Mouse (Mus musculus) cortical plate, adult 2 months (tissue): Measurements from ENCODE around the gene Glyctk.

Source experiments
- CTCF ChIP-seq: fragments of 200-500 bp; IDR thresholded peaks from 2 replicates; pipeline ENCODE4 v1.5.1; 2011; ENCODE audit warnings: mild to moderate bottlenecking, control low read depth, low read length; ENCODE audit not compliant: insufficient read depth; ENCODE audit errors: extremely low read depth
- POLR2A ChIP-seq: fragments of 200-500 bp; IDR thresholded peaks from 2 replicates; pipeline ENCODE4 v1.6.1; 2011; ENCODE audit warnings: mild to moderate bottlenecking, low read length, control low read depth; ENCODE audit not compliant: insufficient read depth; ENCODE audit errors: extremely low read depth

DNA sequence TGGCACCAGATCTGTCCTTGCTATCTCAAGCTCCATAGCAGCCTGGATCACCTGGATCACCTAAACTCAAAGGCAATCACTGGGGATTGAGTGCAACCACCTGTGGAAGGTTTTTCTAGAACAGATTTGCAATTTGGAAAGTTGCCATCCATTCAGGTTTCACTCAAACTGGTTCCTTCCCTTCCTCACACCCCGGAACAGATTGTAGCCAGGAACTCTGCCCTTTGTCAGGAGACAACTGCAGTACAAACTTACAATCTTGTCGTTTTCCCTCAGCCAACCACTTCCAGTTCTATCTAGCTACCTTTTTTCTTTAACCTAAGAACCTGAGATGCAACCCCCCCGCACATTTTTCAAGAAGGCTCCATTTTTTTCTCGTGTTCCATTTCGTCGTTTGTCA is 12.0 kb upstream of the Glyctk start:
- TF ChIP-seq CTCF (no peak), POLR2A (no peak)
